Mouse (Mus musculus) C2C12 (cell line): ENCODE data around the gene Mvb12a. TPM values are rescaled to one million over a fixed set of nuclear protein-coding genes. Genes with fewer than 3 reads are reported as not detected.
A peak's percentile ranks its signal among the peaks of the same experiment; 100 is the strongest.

Experiments
- H3K27me3 ChIP-seq: one replicate; pipeline ENCODE4 v1.6.1; 2011; ENCODE audit not compliant: control insufficient read depth, insufficient read depth, insufficient read length
- H3K36me3 ChIP-seq: one replicate; pipeline ENCODE4 v1.6.1; 2011; ENCODE audit not compliant: control insufficient read depth, insufficient read depth
- H3K4me3 ChIP-seq: one replicate; pipeline ENCODE4 v1.5.1; 2011; ENCODE audit warnings: mild to moderate bottlenecking, control low read depth; ENCODE audit not compliant: poor library complexity, insufficient read depth, severe bottlenecking
- H3K79me2 ChIP-seq: one replicate; pipeline ENCODE4 v1.6.1; 2011; ENCODE audit not compliant: control insufficient read depth, insufficient read depth
- H3K79me3 ChIP-seq: one replicate; pipeline ENCODE4 v1.6.1; 2011; ENCODE audit warnings: low read depth, control low read depth
- H3ac ChIP-seq: one replicate; pipeline ENCODE3; 2011; ENCODE audit warnings: low read depth; ENCODE audit not compliant: control insufficient read depth, insufficient read length
- CEBPB ChIP-seq: IDR thresholded peaks from one replicate; pipeline ENCODE4 v1.6.1; 2011; ENCODE audit warnings: low read depth, mild to moderate bottlenecking, control low read depth, moderate library complexity
- CTCF ChIP-seq: IDR thresholded peaks from one replicate; pipeline ENCODE4 v1.5.1; 2011; ENCODE audit not compliant: control insufficient read depth, insufficient read depth, insufficient read length
- FOSL1 ChIP-seq: IDR thresholded peaks from one replicate; pipeline ENCODE4 v1.8.0; 2011; ENCODE audit warnings: mild to moderate bottlenecking, low read length; ENCODE audit not compliant: poor library complexity, insufficient read depth, severe bottlenecking
- MAX ChIP-seq: IDR thresholded peaks from one replicate; pipeline ENCODE4 v1.6.1; 2011; ENCODE audit warnings: mild to moderate bottlenecking, control low read depth
- MYOD1 ChIP-seq: IDR thresholded peaks from one replicate; pipeline ENCODE4 v1.6.1; 2011; ENCODE audit warnings: low read depth; ENCODE audit not compliant: control insufficient read depth, insufficient read length
- MYOG ChIP-seq: IDR thresholded peaks from one replicate; pipeline ENCODE4 v1.6.1; 2011; ENCODE audit not compliant: control insufficient read depth, insufficient read length; ENCODE audit errors: extremely low read depth
- USF1 ChIP-seq: IDR thresholded peaks from one replicate; pipeline ENCODE4 v1.6.1; 2011; ENCODE audit warnings: low read depth, mild to moderate bottlenecking, control low read depth, moderate library complexity
- polyA plus RNA-seq: library from polyadenylated mRNA; unstranded; fragments of >200 nt; fragmentation: generic; extraction: Trizol; gene quantifications from one replicate; pipeline ENCODE4 v1.2.1, GENCODE M21; 2012; ENCODE audit warnings: missing spikeins

Gene Mvb12a
- polyA plus RNA-seq, 1 experiment: 70.7 TPM

- Histone ChIP-seq H3ac (no peak overlapping the region), H3K4me3 (no peak overlapping the region), H3K79me3 (no peaks in the 10 kb centered on the region), H3K36me3 (no peaks in the 10 kb centered on the region), H3K27me3 (no peaks in the 10 kb centered on the region), H3K79me2 (no peaks in the 10 kb centered on the region)
- TF ChIP-seq FOSL1: no peak
- no peak for TF ChIP-seq MAX
- TF ChIP-seq MYOG: no peak
- TF ChIP-seq MYOD1: no peak
- no peak for TF ChIP-seq CEBPB
- no peak for TF ChIP-seq CTCF
- TF ChIP-seq USF1: no peak
Observed at GRCm38 (mm10) chr8:71572077-71572476, 29.4 kb downstream of the Mvb12a start.

- H3K79me3 ChIP-seq: no peaks in the 10 kb centered on the region
- H3K36me3 ChIP-seq: no peaks in the 10 kb centered on the region
- no peak overlapping the region for H3ac ChIP-seq
- no peak overlapping the region for H3K4me3 ChIP-seq
- no peaks in the 10 kb centered on the region for H3K79me2 ChIP-seq
- H3K27me3 ChIP-seq: no peaks in the 10 kb centered on the region
- TF ChIP-seq MYOD1 (peak; percentile 68), CEBPB (no peak)
Observed at GRCm38 (mm10) chr8:71572847-71573633, 30.3 kb downstream of the Mvb12a start.

GRCm38 (mm10) chr8:71574426-71574825 is 31.7 kb downstream of the Mvb12a start:
- Histone ChIP-seq H3K27me3 (no peaks in the 10 kb centered on the region), H3ac (no peak overlapping the region), H3K79me3 (no peaks in the 10 kb centered on the region), H3K4me3 (no peak overlapping the region), H3K36me3 (no peaks in the 10 kb centered on the region), H3K79me2 (peaks cover 3% of the 10 kb centered on the region)
- no peak for TF ChIP-seq MYOD1
- no peak for TF ChIP-seq CTCF
- TF ChIP-seq MYOG: no peak
- TF ChIP-seq CEBPB: no peak
- TF ChIP-seq FOSL1: no peak
- TF ChIP-seq USF1: no peak
- TF ChIP-seq MAX: no peak

- Histone ChIP-seq H3K79me3 (peaks cover 2% of the 10 kb centered on the region), H3K36me3 (no peaks in the 10 kb centered on the region), H3K27me3 (no peaks in the 10 kb centered on the region), H3K4me3 (no peak overlapping the region), H3K79me2 (peaks cover 9% of the 10 kb centered on the region), H3ac (no peak overlapping the region)
- TF ChIP-seq MYOD1: peak; percentile 46
- no peak for TF ChIP-seq FOSL1
- no peak for TF ChIP-seq CEBPB
Observed at GRCm38 (mm10) chr8:71575020-71575419, 32.3 kb downstream of the Mvb12a start.

GRCm38 (mm10) chr8:71577856-71578387 is 35.2 kb downstream of the Mvb12a start:
- Histone ChIP-seq H3K27me3 (no peaks in the 10 kb centered on the region), H3K79me2 (peaks cover 32% of the 10 kb centered on the region), H3K4me3 (no peak overlapping the region), H3ac (no peak overlapping the region), H3K36me3 (peaks cover 16% of the 10 kb centered on the region), H3K79me3 (peaks cover 17% of the 10 kb centered on the region)
- TF ChIP-seq FOSL1 (no peak), CTCF (no peak), CEBPB (no peak), MYOD1 (no peak), USF1 (no peak), MYOG (no peak), MAX (no peak)

GRCm38 (mm10) chr8:71579009-71579408 is 36.3 kb downstream of the Mvb12a start:
- H3ac ChIP-seq: peak overlapping the region; percentile 87
- peaks cover 39% of the 10 kb centered on the region for H3K79me2 ChIP-seq
- no peak for TF ChIP-seq CEBPB
- TF ChIP-seq MYOG: no peak
- TF ChIP-seq CTCF: no peak
- peak; percentile 16 for TF ChIP-seq FOSL1
- no peak for TF ChIP-seq MYOD1
- TF ChIP-seq USF1: peak; percentile 48
- TF ChIP-seq MAX: peak; percentile 58
- peak overlapping the region; percentile 51 for H3K4me3 ChIP-seq
- peaks cover 17% of the 10 kb centered on the region for H3K79me3 ChIP-seq
- no peaks in the 10 kb centered on the region for H3K27me3 ChIP-seq
- peaks cover 27% of the 10 kb centered on the region for H3K36me3 ChIP-seq
